Mouse (Mus musculus) heart, embryonic 14.5 days (tissue): ENCODE results near the gene Macrod2. TPM values are rescaled to one million over a fixed set of nuclear protein-coding genes. Genes with fewer than 3 reads are reported as not detected.

Source experiments
- ATAC-seq: fragments of 200-750 bp; cut with Nextera tagmentation; 2 replicates; pipeline ENCODE4 v1.8.0; 2017; ENCODE audit warnings: low read depth, moderate TSS enrichment; ENCODE audit not compliant: insufficient number of reproducible peaks, insufficient read depth, low FRiP score
- H3K27ac ChIP-seq, 2 experiments: fragments of 200-500 bp in 1 of 2; fragments of 300-500 bp in 1 of 2; sonication (generic) in 1 of 2; replicated peaks in 1 of 2; 2 replicates each; pipeline ENCODE4 v1.5.1; 2012 to 2014; ENCODE audit warnings: low read depth in 2 of 2, low read length in 2 of 2, control low read depth in 1 of 2, mild to moderate bottlenecking in 1 of 2, mixed read lengths in 1 of 2; ENCODE audit not compliant: control insufficient read depth in 1 of 2, insufficient read depth in 1 of 2
- H3K27me3 ChIP-seq: fragments of 300-500 bp; sonication (generic); 2 replicates; pipeline ENCODE4 v1.6.1; 2014; ENCODE audit warnings: mild to moderate bottlenecking, low read length, control low read depth; ENCODE audit not compliant: control insufficient read depth, insufficient read depth
- H3K36me3 ChIP-seq: fragments of 300-500 bp; sonication (generic); 2 replicates; pipeline ENCODE4 v1.6.1; 2014; ENCODE audit warnings: mild to moderate bottlenecking, control low read depth, low read length, mixed read lengths; ENCODE audit not compliant: control insufficient read depth, insufficient read depth
- H3K4me1 ChIP-seq, 2 experiments: fragments of 200-500 bp in 1 of 2; fragments of 300-500 bp in 1 of 2; sonication (generic) in 1 of 2; 2 replicates each; pipeline ENCODE4 v1.6.1; 2012 to 2014; ENCODE audit warnings: low read length in 2 of 2, control low read depth in 1 of 2, mixed read lengths in 1 of 2; ENCODE audit not compliant: control insufficient read depth in 2 of 2, insufficient read depth in 2 of 2
- H3K4me2 ChIP-seq: fragments of 300-500 bp; sonication (generic); 2 replicates; pipeline ENCODE4 v1.6.1; 2014; ENCODE audit warnings: mild to moderate bottlenecking, low read length
- H3K4me3 ChIP-seq, 2 experiments: fragments of 200-500 bp in 1 of 2; fragments of 300-500 bp in 1 of 2; sonication (generic) in 1 of 2; 2 replicates each; pipeline ENCODE4 v1.5.1; 2012 to 2014; ENCODE audit warnings: low read length in 2 of 2, mild to moderate bottlenecking in 2 of 2, control low read depth in 1 of 2, low read depth in 1 of 2, moderate library complexity in 1 of 2; ENCODE audit not compliant: control insufficient read depth in 1 of 2, insufficient read depth in 1 of 2
- H3K9ac ChIP-seq: fragments of 300-500 bp; sonication (generic); 2 replicates; pipeline ENCODE4 v1.6.1; 2014; ENCODE audit warnings: mild to moderate bottlenecking, low read length
- H3K9me3 ChIP-seq: fragments of 300-500 bp; sonication (generic); 2 replicates; pipeline ENCODE4 v1.6.1; 2016; ENCODE audit warnings: low read length, control low read depth; ENCODE audit not compliant: control insufficient read depth
- WGBS: fragments of 180-500 bp; shearing (Covaris S2); extraction: QIAGEN DNeasy Blood & Tissue Kit; methylation state at CpG from one replicate; pipeline ENCODE4 v1.1.7; 2014; 5-methylcytosine and 5-hydroxymethylcytosine counted together
- polyA plus RNA-seq: library from polyadenylated mRNA; unstranded; fragments of >200 nt; fragmentation: Nextera tagmentation; extraction: Ambion mirVana; gene quantifications from 2 replicates; pipeline ENCODE4 v1.2.1, GENCODE M21; 2014

The Macrod2 gene
- polyA plus RNA-seq, 1 experiment from 2014 or later, result 21.3 TPM

- Histone ChIP-seq H3K27me3 (no peaks in the 10 kb centered on the region), H3K27ac (no peak overlapping the region), H3K9me3 (no peaks in the 10 kb centered on the region), H3K4me2 (no peak overlapping the region), H3K4me1 (no peaks in the 10 kb centered on the region), H3K36me3 (no peaks in the 10 kb centered on the region), H3K9ac (no peak overlapping the region), H3K4me3 (no peak overlapping the region)
- no peak for ATAC-seq
- WGBS, result 80% methylated on average over 4 of the region's 4 CpGs
These were observed 1629.5 kb downstream of the Macrod2 start for GRCm38 (mm10) chr2:142024534-142025155.

GRCm38 (mm10) chr2:142026721-142027120, 1631.6 kb downstream of the Macrod2 start:
- Histone ChIP-seq H3K36me3 (no peaks in the 10 kb centered on the region), H3K4me1 (no peaks in the 10 kb centered on the region), H3K27me3 (no peaks in the 10 kb centered on the region), H3K4me2 (no peak overlapping the region), H3K27ac (no peak overlapping the region), H3K4me3 (no peak overlapping the region), H3K9ac (no peak overlapping the region), H3K9me3 (no peaks in the 10 kb centered on the region)
- no peak for ATAC-seq

GRCm38 (mm10) chr2:142030756-142031646, 1635.9 kb downstream of the Macrod2 start:
- H3K36me3 ChIP-seq, result no peaks in the 10 kb centered on the region
- no peaks in the 10 kb centered on the region for H3K27me3 ChIP-seq
- no peaks in the 10 kb centered on the region for H3K4me1 ChIP-seq
- H3K9me3 ChIP-seq, result no peaks in the 10 kb centered on the region
- no peak for ATAC-seq
- no peak overlapping the region for H3K4me3 ChIP-seq
- no peak overlapping the region for H3K4me2 ChIP-seq
- no peak overlapping the region for H3K27ac ChIP-seq
- no peak overlapping the region for H3K9ac ChIP-seq
- WGBS, result 64% methylated on average over 10 of the region's 10 CpGs

- peaks cover 6 to 7% of the 10 kb centered on the region in 2 experiments; a peak in 3 of 4 replicates for H3K4me1 ChIP-seq
- H3K36me3 ChIP-seq, result no peaks in the 10 kb centered on the region
- ATAC-seq, result no peak
- H3K27ac ChIP-seq, result no peak overlapping the region
- no peak overlapping the region for H3K9ac ChIP-seq
- no peak overlapping the region for H3K4me3 ChIP-seq
- no peaks in the 10 kb centered on the region for H3K9me3 ChIP-seq
- H3K27me3 ChIP-seq, result no peaks in the 10 kb centered on the region
- whole genome bisulfite sequencing, result 93% methylated on average over 6 of the region's 6 CpGs
- H3K4me2 ChIP-seq, result no peak overlapping the region
These were observed 1660.5 kb downstream of the Macrod2 start for GRCm38 (mm10) chr2:142055576-142055975.

GRCm38 (mm10) chr2:142057889-142058750, 1663.0 kb downstream of the Macrod2 start:
- Histone ChIP-seq H3K9ac (peak overlapping the region; percentile 18; the same call in 1 of the 2 replicates), H3K9me3 (no peaks in the 10 kb centered on the region), H3K4me3 (peak overlapping the region; percentile 0 to 13; a peak in 3 of 4 replicates), H3K36me3 (no peaks in the 10 kb centered on the region), H3K4me1 (peaks cover 6 to 7% of the 10 kb centered on the region in 2 experiments; a peak in 3 of 4 replicates), H3K4me2 (peak overlapping the region; percentile 48), H3K27me3 (no peaks in the 10 kb centered on the region), H3K27ac (peak overlapping the region; percentile 57 to 69)
- ATAC-seq, result peak; percentile 66; the same call in 1 of the 2 replicates
- 22% methylated on average over 14 of the region's 14 CpGs for WGBS

GRCm38 (mm10) chr2:142058751-142059090, 1663.6 kb downstream of the Macrod2 start:
- ATAC-seq, result no peak
- Histone ChIP-seq H3K4me1 (peaks cover 6 to 7% of the 10 kb centered on the region in 2 experiments; a peak in 3 of 4 replicates), H3K36me3 (no peaks in the 10 kb centered on the region), H3K27me3 (no peaks in the 10 kb centered on the region), H3K9ac (0 out of 2 replicates have a peak overlapping the region, but pooled peaks have one; percentile 18), H3K9me3 (no peaks in the 10 kb centered on the region), H3K4me2 (peak overlapping the region; percentile 48), H3K4me3 (peak overlapping the region in 1 of 2 experiments; percentile 0; a peak in 1 of 4 replicates), H3K27ac (peak overlapping the region in 1 of 2 experiments; percentile 57; a peak in 2 of 4 replicates)
- WGBS, result 45% methylated on average over 2 of the region's 2 CpGs

- H3K36me3 ChIP-seq, result no peaks in the 10 kb centered on the region
- ATAC-seq, result no peak
- peaks cover 11% of the 10 kb centered on the region for H3K27me3 ChIP-seq
- H3K9me3 ChIP-seq, result no peaks in the 10 kb centered on the region
- H3K4me3 ChIP-seq, result no peak overlapping the region
- 66% methylated on average over 3 of the region's 3 CpGs for WGBS
- no peak overlapping the region for H3K27ac ChIP-seq
- no peaks in the 10 kb centered on the region for H3K4me1 ChIP-seq
- no peak overlapping the region for H3K4me2 ChIP-seq
- H3K9ac ChIP-seq, result no peak overlapping the region
These were observed 1713.8 kb downstream of the Macrod2 start for GRCm38 (mm10) chr2:142108947-142109346.
